Mouse (Mus musculus) hindbrain, embryonic 10.5 days (tissue): Measurements from ENCODE around the gene Phrf1. TPM values are rescaled to one million over a fixed set of nuclear protein-coding genes. Genes with fewer than 3 reads are reported as not detected.

Source experiments
- DNase-seq: peaks from one replicate; pipeline ENCODE4 v3.0.0-alpha.2; 2017; ENCODE audit warnings: low spot score
- H3K27ac ChIP-seq: fragments of 300-500 bp; sonication (generic); 2 replicates; pipeline ENCODE4 v1.5.1; 2016; ENCODE audit warnings: mild to moderate bottlenecking, moderate library complexity
- H3K27me3 ChIP-seq: fragments of 300-500 bp; sonication (generic); 2 replicates; pipeline ENCODE4 v1.6.1; 2016; ENCODE audit warnings: mild to moderate bottlenecking; ENCODE audit not compliant: poor library complexity, insufficient read depth, severe bottlenecking
- H3K36me3 ChIP-seq: fragments of 300-500 bp; sonication (generic); 2 replicates; pipeline ENCODE4 v1.6.1; 2016; ENCODE audit warnings: mild to moderate bottlenecking, moderate library complexity
- H3K4me1 ChIP-seq: fragments of 300-500 bp; sonication (generic); replicated peaks from 2 replicates; pipeline ENCODE4 v1.6.1; 2016; ENCODE audit warnings: mild to moderate bottlenecking
- H3K4me3 ChIP-seq: fragments of 300-500 bp; sonication (generic); 2 replicates; pipeline ENCODE4 v1.5.1; 2016; ENCODE audit warnings: mild to moderate bottlenecking, moderate library complexity
- H3K9me3 ChIP-seq: fragments of 300-500 bp; sonication (generic); 2 replicates; pipeline ENCODE4 v1.6.1; 2016; ENCODE audit warnings: mild to moderate bottlenecking, moderate library complexity
- WGBS: fragments of 180-500 bp; shearing (Covaris S2); methylation state at CpG from one replicate; pipeline ENCODE4 v1.1.7; 2016; 5-methylcytosine and 5-hydroxymethylcytosine counted together
- polyA plus RNA-seq: library from polyadenylated mRNA; unstranded; fragments of >200 nt; fragmentation: Nextera tagmentation; extraction: Ambion mirVana; gene quantifications from 2 replicates; pipeline ENCODE4 v1.2.1, GENCODE M21; 2016

Gene Phrf1
- polyA plus RNA-seq, 1 experiment from 2014 or later: 106 TPM

DNA sequence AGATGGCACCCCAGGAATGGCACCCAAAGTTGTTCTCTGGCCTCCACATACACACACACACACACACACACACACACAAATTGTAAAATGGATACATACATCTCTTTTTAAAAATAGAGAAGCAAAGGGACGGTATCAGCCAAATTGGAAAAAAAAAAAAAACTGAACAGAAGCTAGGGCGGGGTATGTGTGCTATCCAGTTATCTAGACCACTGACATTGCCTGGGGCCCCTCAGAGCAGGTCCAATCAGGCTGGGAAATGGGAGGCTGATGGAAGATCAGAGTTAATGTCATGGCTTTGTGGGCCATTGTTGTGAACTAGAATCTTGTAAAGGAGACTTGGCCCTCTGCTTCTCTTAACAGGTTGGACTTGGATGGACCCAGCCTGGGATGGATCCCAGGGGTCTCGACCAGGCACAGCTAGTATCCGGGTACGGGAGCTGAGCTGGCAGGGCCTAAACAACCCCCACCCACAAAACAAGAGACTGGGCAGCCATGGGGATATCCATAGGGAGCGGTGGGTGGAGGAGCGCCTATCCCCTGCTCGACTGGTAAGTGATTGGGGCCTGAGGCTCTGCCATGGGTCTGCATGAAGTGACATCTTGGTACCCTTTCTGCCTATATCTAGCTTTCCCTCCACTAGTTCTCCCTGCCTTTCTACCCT is 31.8 kb upstream of the Phrf1 start:
- Histone ChIP-seq H3K36me3 (peaks cover 18% of the 10 kb centered on the region), H3K9me3 (no peaks in the 10 kb centered on the region), H3K4me3 (no peak overlapping the region), H3K27ac (no peak overlapping the region), H3K4me1 (peaks cover 34% of the 10 kb centered on the region), H3K27me3 (no peaks in the 10 kb centered on the region)
- no peak for DNase-seq
- WGBS: 92% methylated on average over 8 of the region's 8 CpGs

DNA sequence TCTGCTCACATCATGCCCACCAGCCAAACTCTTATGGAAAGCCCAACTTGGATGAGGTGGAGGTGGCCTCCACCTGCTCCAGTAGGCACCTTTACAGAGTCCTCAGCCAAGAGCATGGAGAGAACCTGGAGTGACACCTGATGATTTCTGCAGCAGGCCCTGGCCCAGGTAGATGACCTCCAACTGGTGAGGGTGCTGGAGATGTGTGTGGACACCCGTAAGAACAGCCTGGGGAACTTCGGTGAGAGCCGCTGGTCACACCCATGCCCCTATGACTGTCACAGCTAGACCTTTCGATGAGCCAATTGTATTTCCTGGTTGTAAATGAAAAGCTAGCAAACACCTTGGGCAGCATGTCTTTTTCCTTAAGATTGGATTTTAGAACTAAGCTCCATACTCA is 30.5 kb upstream of the Phrf1 start:
- peaks cover 20% of the 10 kb centered on the region for H3K4me1 ChIP-seq
- 98% methylated on average over 4 of the region's 4 CpGs for WGBS

GRCm38 (mm10) chr7:141204546-141204945 is 24.0 kb upstream of the Phrf1 start:
- H3K27me3 ChIP-seq: no peaks in the 10 kb centered on the region
- DNase-seq: no peak
- peaks cover 4% of the 10 kb centered on the region; the same call in 1 of the 2 replicates for H3K4me1 ChIP-seq
- H3K9me3 ChIP-seq: no peaks in the 10 kb centered on the region
- H3K27ac ChIP-seq: no peak overlapping the region
- 0 out of 2 replicates have a peak, but pooled peaks cover 4% of the 10 kb centered on the region for H3K36me3 ChIP-seq
- 90% methylated on average over 3 of the region's 3 CpGs for WGBS
- no peak overlapping the region for H3K4me3 ChIP-seq

More for the DNA sequence above, 30.5 kb upstream of the Phrf1 start:
- Histone ChIP-seq H3K27ac (no peak overlapping the region), H3K36me3 (peaks cover 9% of the 10 kb centered on the region), H3K4me3 (no peak overlapping the region), H3K9me3 (no peaks in the 10 kb centered on the region), H3K27me3 (no peaks in the 10 kb centered on the region)
- DNase-seq: no peak

- Histone ChIP-seq H3K27ac (no peak overlapping the region), H3K9me3 (no peaks in the 10 kb centered on the region), H3K4me1 (peaks cover 5% of the 10 kb centered on the region; the same call in 1 of the 2 replicates), H3K36me3 (peaks cover 8% of the 10 kb centered on the region; the same call in 1 of the 2 replicates), H3K4me3 (no peak overlapping the region), H3K27me3 (no peaks in the 10 kb centered on the region)
- no peak for DNase-seq
- WGBS: 90% methylated on average over 5 of the region's 5 CpGs
These were observed 23.1 kb upstream of the Phrf1 start for GRCm38 (mm10) chr7:141205504-141205903.

DNA sequence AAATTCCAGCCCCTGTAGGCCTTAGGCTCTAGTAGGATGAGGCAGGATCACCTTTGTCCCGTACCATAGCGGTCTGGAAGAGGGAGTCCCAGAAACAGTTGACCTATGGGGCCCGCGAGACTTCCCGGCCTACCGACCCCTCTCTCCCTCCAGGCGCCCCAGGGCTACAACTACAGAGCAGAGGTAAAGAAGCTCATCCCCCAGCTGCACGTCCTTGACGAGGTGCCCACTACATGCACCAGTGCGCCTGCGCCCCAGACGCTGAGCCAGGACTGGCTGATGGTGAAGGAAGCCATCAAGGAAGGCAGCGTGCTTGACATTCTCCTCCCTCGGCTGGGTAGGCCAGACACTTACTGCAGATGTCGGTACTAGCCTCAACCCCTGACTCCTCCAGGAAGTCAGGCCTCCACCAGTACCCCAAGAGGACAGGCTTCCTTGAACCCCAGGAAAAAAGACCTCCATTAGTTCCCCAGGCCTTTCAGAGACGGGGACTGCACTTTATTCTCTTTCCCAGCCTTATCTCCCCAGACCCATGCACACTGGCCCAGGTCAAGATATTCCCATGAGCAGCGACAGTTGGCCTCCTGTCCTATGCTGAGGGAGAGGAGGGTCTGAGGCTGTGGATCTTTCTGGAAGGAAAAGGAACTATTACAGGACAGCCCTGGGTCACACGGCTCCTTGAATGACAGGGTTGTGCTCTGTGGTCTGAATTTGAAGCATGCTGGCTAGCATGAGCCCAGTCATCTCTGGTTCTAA is 22.2 kb upstream of the Phrf1 start:
- no peaks in the 10 kb centered on the region for H3K27me3 ChIP-seq
- no peak for DNase-seq
- H3K36me3 ChIP-seq: peaks cover 8% of the 10 kb centered on the region; the same call in 1 of the 2 replicates
- no peaks in the 10 kb centered on the region for H3K9me3 ChIP-seq
- no peak overlapping the region for H3K4me3 ChIP-seq
- 0 out of 2 replicates have a peak overlapping the region, but pooled peaks have one; percentile 8 for H3K27ac ChIP-seq
- 92% methylated on average over 18 of the region's 18 CpGs for whole genome bisulfite sequencing
- peaks cover 13% of the 10 kb centered on the region for H3K4me1 ChIP-seq

DNA sequence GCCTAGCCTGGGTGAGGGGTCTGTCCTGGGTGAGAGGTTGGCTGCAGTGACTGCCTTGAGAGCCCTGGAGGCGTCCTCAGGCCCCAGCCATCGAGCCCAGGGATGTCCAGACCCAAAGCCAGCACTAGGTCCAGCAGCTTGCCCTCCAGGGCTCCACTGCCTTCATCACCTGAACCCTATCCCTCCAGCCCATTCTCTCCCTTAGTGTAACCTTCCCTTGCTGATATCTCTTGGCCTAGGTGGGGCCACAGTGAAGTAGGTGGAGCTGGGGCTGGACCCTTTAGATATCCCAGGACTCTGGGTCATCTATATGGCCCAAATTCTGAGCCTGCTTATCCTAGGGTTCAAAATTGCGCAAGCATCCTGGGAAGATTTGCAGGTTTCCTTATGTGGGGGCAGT is 19.1 kb upstream of the Phrf1 start:
- Histone ChIP-seq H3K9me3 (no peaks in the 10 kb centered on the region), H3K4me1 (peaks cover 40% of the 10 kb centered on the region), H3K36me3 (peaks cover 8% of the 10 kb centered on the region; the same call in 1 of the 2 replicates), H3K27me3 (no peaks in the 10 kb centered on the region), H3K27ac (no peak overlapping the region), H3K4me3 (no peak overlapping the region)
- no peak for DNase-seq
- 82% methylated on average over 3 of the region's 3 CpGs for WGBS

DNA sequence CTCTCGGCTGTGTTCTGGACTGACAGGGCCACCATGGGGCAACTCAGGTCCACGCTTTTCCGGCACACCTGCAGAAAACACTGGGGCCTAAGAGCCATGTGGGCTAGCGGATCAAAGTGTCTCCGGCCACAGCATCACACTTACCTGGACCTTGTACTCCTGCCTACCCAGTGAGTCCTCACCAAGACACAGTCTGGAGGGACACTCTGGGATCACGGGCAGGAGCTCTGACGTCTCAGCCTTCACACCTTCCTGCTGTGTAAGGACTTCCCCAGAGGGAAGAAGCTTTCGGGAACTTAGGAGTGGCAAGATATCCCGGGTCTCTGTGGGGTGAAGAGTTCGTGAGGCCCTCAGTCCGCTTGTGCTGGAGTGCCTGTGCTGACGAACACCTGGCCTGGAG is 18.4 kb upstream of the Phrf1 start:
- DNase-seq: no peak
- no peak overlapping the region for H3K4me3 ChIP-seq
- H3K4me1 ChIP-seq: peaks cover 46% of the 10 kb centered on the region
- WGBS: 88% methylated on average over 12 of the region's 12 CpGs
- H3K36me3 ChIP-seq: peaks cover 8% of the 10 kb centered on the region; the same call in 1 of the 2 replicates
- no peaks in the 10 kb centered on the region for H3K9me3 ChIP-seq
- H3K27ac ChIP-seq: no peak overlapping the region
- H3K27me3 ChIP-seq: no peaks in the 10 kb centered on the region

GRCm38 (mm10) chr7:141210606-141211131 is 17.9 kb upstream of the Phrf1 start:
- Histone ChIP-seq H3K36me3 (peaks cover 8% of the 10 kb centered on the region; the same call in 1 of the 2 replicates), H3K27ac (0 out of 2 replicates have a peak overlapping the region, but pooled peaks have one; percentile 8), H3K27me3 (no peaks in the 10 kb centered on the region), H3K4me1 (peaks cover 48% of the 10 kb centered on the region), H3K4me3 (no peak overlapping the region), H3K9me3 (no peaks in the 10 kb centered on the region)
- WGBS: 85% methylated on average over 14 of the region's 14 CpGs
- no peak for DNase-seq

DNA sequence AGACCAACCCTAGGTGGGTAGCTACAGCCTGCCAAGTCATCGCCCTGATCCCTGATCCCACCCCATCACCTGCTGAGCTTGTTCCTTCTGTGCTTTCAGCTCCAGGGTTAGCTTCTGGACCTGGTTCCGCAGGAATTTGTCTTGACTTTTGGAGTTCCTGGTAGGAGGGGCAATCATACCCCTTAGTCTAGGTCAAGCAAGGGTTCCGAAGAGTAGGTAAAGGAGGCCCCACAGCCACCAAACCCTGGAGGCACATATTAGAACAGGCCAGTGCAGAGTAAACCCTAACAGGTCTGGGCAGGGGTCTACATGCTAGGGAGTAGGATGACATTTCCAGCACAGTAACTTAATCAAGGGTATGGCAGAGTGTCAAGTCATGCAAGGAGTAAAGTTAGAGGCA is 15.5 kb upstream of the Phrf1 start:
- H3K36me3 ChIP-seq: peaks cover 17% of the 10 kb centered on the region
- H3K27me3 ChIP-seq: no peaks in the 10 kb centered on the region
- 81% methylated on average over 3 of the region's 3 CpGs for WGBS
- no peak for DNase-seq
- no peaks in the 10 kb centered on the region for H3K9me3 ChIP-seq
- peaks cover 69% of the 10 kb centered on the region for H3K4me1 ChIP-seq
- H3K4me3 ChIP-seq: no peak overlapping the region
- peak overlapping the region; percentile 25; the same call in 1 of the 2 replicates for H3K27ac ChIP-seq

- DNase-seq: no peak
- H3K27ac ChIP-seq: peak within 1 kb of the TSS; percentile 97
- peak within 1 kb of the TSS; percentile 77 for H3K4me3 ChIP-seq
- H3K9me3 ChIP-seq: no peaks in the 10 kb centered on the region
- peaks cover 23% of the 10 kb centered on the region for H3K36me3 ChIP-seq
- WGBS: 92% methylated on average over 11 of the region's 11 CpGs
- H3K4me1 ChIP-seq: peaks cover 73% of the 10 kb centered on the region
- no peaks in the 10 kb centered on the region for H3K27me3 ChIP-seq
These were observed 14.9 kb upstream of the Phrf1 start, which contains the start of gene Lmntd2 for GRCm38 (mm10) chr7:141213605-141214235. Gene Lmntd2 (minus strand): TSS chr7:141214080.

DNA sequence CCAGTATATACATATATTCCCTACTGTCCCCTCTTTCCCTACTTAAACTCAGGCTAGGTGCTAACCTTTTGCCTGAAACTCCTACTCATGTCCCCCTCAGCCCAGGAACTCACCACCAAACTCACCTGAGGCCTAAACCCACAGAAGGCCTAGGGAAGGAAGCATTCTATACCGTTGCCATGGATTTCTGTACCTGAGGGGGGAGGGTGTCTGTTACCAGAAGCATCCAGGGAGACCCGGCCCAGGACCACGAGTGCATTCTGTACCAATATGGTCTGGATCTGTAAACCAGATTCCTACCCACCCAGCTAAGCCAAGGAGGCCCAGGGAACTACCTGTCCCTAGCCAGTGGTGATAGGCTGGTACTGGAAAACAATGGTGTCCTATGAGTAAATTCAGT is 14.3 kb upstream of the Phrf1 start:
- no peak for DNase-seq
- Histone ChIP-seq H3K4me1 (peaks cover 74% of the 10 kb centered on the region), H3K27ac (peak overlapping the region; percentile 97), H3K27me3 (no peaks in the 10 kb centered on the region), H3K9me3 (no peaks in the 10 kb centered on the region), H3K4me3 (peak overlapping the region; percentile 77; the same call in 1 of the 2 replicates), H3K36me3 (peaks cover 29% of the 10 kb centered on the region)
- 82% methylated on average over 3 of the region's 3 CpGs for WGBS

GRCm38 (mm10) chr7:141215101-141215879 is 13.3 kb upstream of the Phrf1 start, which contains the start of gene Rassf7:
Gene Rassf7 (plus strand): TSS chr7:141215860.
- H3K4me3 ChIP-seq: peak within 1 kb of the TSS; percentile 77
- H3K27ac ChIP-seq: peak within 1 kb of the TSS; percentile 97
- peak; percentile 96 for DNase-seq
- no peaks in the 10 kb centered on the region for H3K27me3 ChIP-seq
- no peaks in the 10 kb centered on the region for H3K9me3 ChIP-seq
- H3K36me3 ChIP-seq: peaks cover 35% of the 10 kb centered on the region
- peaks cover 84% of the 10 kb centered on the region for H3K4me1 ChIP-seq
- WGBS: under 1% methylated on average over 41 of the region's 41 CpGs
